Mouse (Mus musculus) liver, embryonic 14.5 days (tissue): ENCODE data around the gene Lin7b. TPM values are rescaled to one million over a fixed set of nuclear protein-coding genes. Genes with fewer than 3 reads are reported as not detected.

Experiments used
- ATAC-seq: fragments of 200-750 bp; cut with Nextera tagmentation; 2 replicates; pipeline ENCODE4 v1.8.0; 2017; ENCODE audit warnings: moderate number of reproducible peaks, mild to moderate bottlenecking, moderate library complexity; ENCODE audit not compliant: insufficient read depth
- DNase-seq, 3 experiments: peaks; one replicate each; pipeline ENCODE4 v3.0.0-alpha.2; 2012 to 2013; ENCODE audit warnings: low read depth in 3 of 3, low spot score in 3 of 3
- H3K27ac ChIP-seq: fragments of 300-500 bp; sonication (generic); 2 replicates; pipeline ENCODE4 v1.5.1; 2014; ENCODE audit warnings: moderate library complexity, mild to moderate bottlenecking, control low read depth, inconsistent platforms
- H3K27me3 ChIP-seq: fragments of 300-500 bp; sonication (generic); 2 replicates; pipeline ENCODE4 v1.6.1; 2014; ENCODE audit warnings: mild to moderate bottlenecking, low read length, moderate library complexity; ENCODE audit not compliant: control insufficient read depth, insufficient read depth
- H3K36me3 ChIP-seq: fragments of 300-500 bp; sonication (generic); replicated peaks from 2 replicates; pipeline ENCODE4 v1.6.1; 2014; ENCODE audit warnings: low read depth; ENCODE audit not compliant: control insufficient read depth, insufficient read depth
- H3K4me1 ChIP-seq, 2 experiments: fragments of 200-500 bp in 1 of 2; fragments of 300-500 bp in 1 of 2; sonication (generic) in 1 of 2; replicated peaks; 2 replicates each; pipeline ENCODE4 v1.6.1; 2012 to 2014; ENCODE audit warnings: antibody characterized with exemption in 1 of 2, inconsistent platforms in 1 of 2, low read length in 1 of 2; ENCODE audit not compliant: control insufficient read depth in 2 of 2, insufficient read depth in 2 of 2
- H3K4me2 ChIP-seq: fragments of 300-500 bp; sonication (generic); 2 replicates; pipeline ENCODE4 v1.6.1; 2014; ENCODE audit warnings: low read depth, mild to moderate bottlenecking, control low read depth, moderate library complexity
- H3K4me3 ChIP-seq, 2 experiments: fragments of 200-500 bp in 1 of 2; fragments of 300-500 bp in 1 of 2; sonication (generic) in 1 of 2; 2 replicates each; pipeline ENCODE4 v1.5.1; 2012 to 2014; ENCODE audit warnings: low read depth in 2 of 2, low read length in 2 of 2, mild to moderate bottlenecking in 2 of 2, control low read depth in 1 of 2, inconsistent platforms in 1 of 2, moderate library complexity in 1 of 2; ENCODE audit not compliant: insufficient read depth in 1 of 2
- H3K9ac ChIP-seq: fragments of 300-500 bp; sonication (generic); replicated peaks from 2 replicates; pipeline ENCODE4 v1.6.1; 2014; ENCODE audit warnings: mild to moderate bottlenecking, control low read depth, moderate library complexity
- H3K9me3 ChIP-seq: fragments of 300-500 bp; sonication (generic); 2 replicates; pipeline ENCODE4 v1.6.1; 2016; ENCODE audit warnings: low read length, mixed read lengths; ENCODE audit not compliant: control insufficient read depth
- CTCF ChIP-seq: IDR thresholded peaks from 2 replicates; pipeline ENCODE4 v1.5.1; 2016; ENCODE audit warnings: antibody characterized with exemption, low read depth, control low read depth
- EP300 ChIP-seq: IDR thresholded peaks from 2 replicates; pipeline ENCODE4 v1.6.1; 2016; ENCODE audit warnings: antibody characterized with exemption, low read depth
- WGBS: fragments of 180-500 bp; shearing (Covaris S2); extraction: QIAGEN DNeasy Blood & Tissue Kit; methylation state at CpG from one replicate; pipeline ENCODE4 v1.1.7; 2014; ENCODE audit not compliant: insufficient replicate concordance; 5-methylcytosine and 5-hydroxymethylcytosine counted together
- polyA plus RNA-seq, 2 experiments: library from polyadenylated mRNA; depleted of rRNA in 1 of 2; stranded (reverse) in 1 of 2; unstranded in 1 of 2; fragments of >200 nt; fragmentation: Nextera tagmentation in 1 of 2; extraction: Ambion mirVana in 1 of 2; gene quantifications; 2 replicates each; pipeline versions ENCODE4 v1.2.1 to v1.2.3; 2012 to 2014

The Lin7b gene
- polyA plus RNA-seq, 2 experiments, result 0.10 to 0.20 TPM

- H3K27me3 ChIP-seq, result peaks cover 2% of the 10 kb centered on the region; the same call in 1 of the 2 replicates
- H3K4me3 ChIP-seq, result peak overlapping the region; percentile 36 to 51
- TF ChIP-seq CTCF (no peak), EP300 (no peak)
- H3K9ac ChIP-seq, result no peak overlapping the region
- WGBS, result 2% methylated on average over 11 of the region's 11 CpGs
- ATAC-seq (no peak), DNase-seq (no peak)
- peak overlapping the region; percentile 81 for H3K4me2 ChIP-seq
- H3K4me1 ChIP-seq, result peaks cover 15 to 31% of the 10 kb centered on the region in 2 experiments
- H3K36me3 ChIP-seq, result no peaks in the 10 kb centered on the region
- no peaks in the 10 kb centered on the region for H3K9me3 ChIP-seq
- H3K27ac ChIP-seq, result no peak overlapping the region
These were observed 30.3 kb downstream of the Lin7b start for GRCm38 (mm10) chr7:45340066-45340442.

DNA sequence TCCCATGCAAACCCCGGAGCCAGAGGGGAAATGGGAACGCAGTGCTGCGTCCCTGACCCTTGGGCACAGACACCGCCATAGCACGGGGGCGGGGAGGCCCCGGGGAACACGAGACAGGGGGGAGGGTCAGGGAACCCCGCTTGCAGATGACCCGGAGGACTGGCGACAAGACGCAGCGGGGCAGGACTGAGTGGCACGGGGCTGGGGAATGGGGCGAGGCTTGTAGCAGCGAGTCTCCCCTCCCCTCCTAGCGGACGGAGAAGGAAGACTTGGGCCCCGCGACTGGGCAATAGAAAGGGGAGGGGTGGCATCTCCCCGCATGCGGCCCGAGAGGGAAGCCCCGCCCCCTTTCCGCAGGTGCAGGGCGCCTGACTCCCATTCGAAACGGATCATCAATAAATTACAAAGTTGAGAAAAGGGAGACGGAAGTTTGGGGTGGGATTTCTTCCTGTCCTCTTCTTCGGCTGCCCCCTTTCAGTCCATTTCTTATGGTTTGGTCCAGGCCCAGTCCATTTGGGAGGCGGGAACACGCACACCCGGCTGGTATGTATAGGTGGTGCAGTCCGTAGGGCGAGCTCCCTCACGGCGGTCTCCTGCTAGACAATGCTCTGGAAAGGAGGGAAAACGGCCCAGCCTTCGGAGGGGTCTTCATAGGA is 30.8 kb downstream of the Lin7b start:
- H3K9me3 ChIP-seq, result no peaks in the 10 kb centered on the region
- no peak overlapping the region for H3K27ac ChIP-seq
- H3K4me3 ChIP-seq, result peak overlapping the region; percentile 36 to 51
- under 1% methylated on average over 37 of the region's 39 CpGs for WGBS
- DNase-seq, result peak; percentile 50 to 57 (median 50)
- peaks cover 15 to 31% of the 10 kb centered on the region in 2 experiments for H3K4me1 ChIP-seq
- peaks cover 2% of the 10 kb centered on the region; the same call in 1 of the 2 replicates for H3K27me3 ChIP-seq
- no peaks in the 10 kb centered on the region for H3K36me3 ChIP-seq
- TF ChIP-seq EP300, result no peak; the same call in 1 of the 2 replicates
- peak; percentile 54 for TF ChIP-seq CTCF
- H3K4me2 ChIP-seq, result peak overlapping the region; percentile 81
- H3K9ac ChIP-seq, result peak overlapping the region; percentile 50
- ATAC-seq, result peak; percentile 80

DNA sequence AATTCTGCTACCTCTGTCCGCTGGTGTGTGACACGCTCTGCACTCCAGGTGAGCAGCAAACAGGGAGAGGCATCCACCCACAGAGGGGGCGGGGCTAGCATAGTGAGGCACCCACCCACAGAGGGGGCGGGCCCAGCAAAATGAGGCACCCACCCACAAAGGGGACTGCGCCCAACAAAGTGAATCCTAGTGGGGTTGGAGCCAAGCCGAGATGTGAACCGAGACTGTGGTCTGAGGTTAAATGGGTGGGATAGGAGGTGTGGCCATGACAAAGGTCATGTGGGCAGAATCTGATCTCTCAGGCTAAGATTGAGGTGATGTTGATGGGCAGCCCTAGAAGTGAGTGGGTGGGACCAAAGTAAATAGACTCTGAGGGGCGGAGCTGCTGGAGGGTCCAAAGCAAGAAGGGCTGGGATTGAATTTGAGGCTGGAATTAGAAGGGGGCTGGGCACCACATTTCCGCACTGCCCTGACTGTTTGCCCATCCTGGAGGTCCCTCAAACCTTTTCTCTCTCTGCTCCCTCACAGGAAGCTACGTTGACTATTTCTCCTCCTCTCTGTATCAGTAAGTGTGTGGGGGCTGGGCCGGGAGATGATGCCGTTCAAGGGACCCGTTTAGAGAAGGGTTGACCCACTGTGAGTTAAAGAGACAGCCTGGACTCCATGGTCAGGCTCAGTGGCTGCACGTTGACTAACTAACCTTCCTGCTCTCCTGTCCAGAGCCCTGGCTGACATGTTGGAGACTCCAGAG is 32.0 kb downstream of the Lin7b start:
- Histone ChIP-seq H3K4me1 (peaks cover 15 to 31% of the 10 kb centered on the region in 2 experiments), H3K4me2 (peak overlapping the region; percentile 81), H3K36me3 (no peaks in the 10 kb centered on the region), H3K9ac (no peak overlapping the region), H3K27me3 (peaks cover 8% of the 10 kb centered on the region), H3K9me3 (no peaks in the 10 kb centered on the region), H3K4me3 (no peak overlapping the region), H3K27ac (no peak overlapping the region)
- ATAC-seq, result no peak
- no peak for DNase-seq
- 2% methylated on average over 14 of the region's 14 CpGs for whole genome bisulfite sequencing
- no peak for TF ChIP-seq CTCF
- no peak for TF ChIP-seq EP300

- Histone ChIP-seq H3K4me1 (peaks cover 15 to 37% of the 10 kb centered on the region in 2 experiments), H3K27me3 (peaks cover 16% of the 10 kb centered on the region)
These were observed 32.9 kb downstream of the Lin7b start for GRCm38 (mm10) chr7:45337469-45337868.

GRCm38 (mm10) chr7:45336319-45336718 is 34.1 kb downstream of the Lin7b start:
- no peak for ATAC-seq
- Histone ChIP-seq H3K4me2 (no peak overlapping the region), H3K4me1 (peaks cover 12 to 31% of the 10 kb centered on the region in 2 experiments), H3K36me3 (no peaks in the 10 kb centered on the region), H3K27me3 (peaks cover 18% of the 10 kb centered on the region), H3K9me3 (no peaks in the 10 kb centered on the region), H3K27ac (no peak overlapping the region), H3K9ac (no peak overlapping the region), H3K4me3 (no peak overlapping the region)
- no peak for DNase-seq
- WGBS, result 62% methylated on average over 4 of the region's 4 CpGs
- TF ChIP-seq EP300 (no peak), CTCF (no peak)

More at GRCm38 (mm10) chr7:45337469-45337868, 32.9 kb downstream of the Lin7b start:
- no peak overlapping the region for H3K9ac ChIP-seq
- no peak overlapping the region for H3K4me2 ChIP-seq
- H3K9me3 ChIP-seq, result no peaks in the 10 kb centered on the region
- DNase-seq, result no peak
- H3K36me3 ChIP-seq, result no peaks in the 10 kb centered on the region
- no peak for ATAC-seq
- H3K4me3 ChIP-seq, result no peak overlapping the region
- TF ChIP-seq EP300 (no peak), CTCF (no peak)
- no peak overlapping the region for H3K27ac ChIP-seq
- WGBS, result 5% methylated on average over 4 of the region's 4 CpGs
